In genomic region chr2:33754317-33754633, GRCm38 (mm10) we compare ENCODE assay signal across 9 mouse cellular contexts.
DNase-seq lines count a peak whose midpoint lies in the region; ATAC-seq and TF ChIP-seq lines count a peak whose summit lies in the region.
"Had no signal": no experiment of that assay in that cellular context is flagged by ENCODE, and none has a peak within 500 bp of the region (broad histone marks: within the 10 kb centered on the region; RNA-seq: fewer than 3 reads in every experiment).

No protein-coding gene starts in this region.

- no peak overlapping the region for H3K4me3 ChIP-seq in lung, embryonic 14.5 days (ENCODE audit: low read depth, low read length)
- H3K4me3 ChIP-seq in limb, embryonic 14.5 days (replicated peaks; ENCODE audit: low read length) = no peak overlapping the region
- H3K4me3 ChIP-seq in stomach, embryonic 15.5 days (replicated peaks) = no peak overlapping the region

- no peak for TF ChIP-seq CTCF in lung, embryonic 14.5 days (IDR thresholded peaks at IDR 0.05; ENCODE audit: low read depth)

- no peaks in the 10 kb centered on the region for H3K27me3 ChIP-seq in lung, embryonic 14.5 days (ENCODE audit: insufficient read depth, low read length)
- H3K27me3 ChIP-seq in limb, embryonic 14.5 days (ENCODE audit: control insufficient read depth, insufficient read depth, low read length) = no peaks in the 10 kb centered on the region
- H3K27me3 ChIP-seq in stomach, embryonic 15.5 days (replicated peaks) = no peaks in the 10 kb centered on the region

- peaks cover 31% of the 10 kb centered on the region for H3K4me1 ChIP-seq in lung, embryonic 14.5 days (ENCODE audit: insufficient read depth)
- H3K4me1 ChIP-seq in limb, embryonic 14.5 days (ENCODE audit: control insufficient read depth, insufficient read depth, low read length) = peaks cover 34% of the 10 kb centered on the region
- H3K4me1 ChIP-seq in stomach, embryonic 15.5 days = peaks cover 23% of the 10 kb centered on the region

- no peaks in the 10 kb centered on the region for H3K9me3 ChIP-seq in lung, embryonic 14.5 days (ENCODE audit: low read depth, low read length)
- no peaks in the 10 kb centered on the region for H3K9me3 ChIP-seq in limb, embryonic 14.5 days (ENCODE audit: control insufficient read depth, low read length)
- H3K9me3 ChIP-seq in stomach, embryonic 15.5 days = no peaks in the 10 kb centered on the region

- 66% methylated on average over 3 of the region's 3 CpGs for WGBS in lung, embryonic 14.5 days
- 63% methylated on average over 3 of the region's 3 CpGs for WGBS in limb, embryonic 14.5 days
- WGBS in stomach, embryonic 15.5 days = 76% methylated on average over 3 of the region's 3 CpGs

- H3K36me3 ChIP-seq in lung, embryonic 14.5 days (ENCODE audit: insufficient read depth) = peaks cover 22% of the 10 kb centered on the region
- peaks cover 21% of the 10 kb centered on the region for H3K36me3 ChIP-seq in limb, embryonic 14.5 days (ENCODE audit: control insufficient read depth, insufficient read depth, low read length)
- peaks cover 6% of the 10 kb centered on the region for H3K36me3 ChIP-seq in stomach, embryonic 15.5 days

- H3K27ac ChIP-seq in lung, embryonic 14.5 days (ENCODE audit: low read depth) = peak overlapping the region; percentile 89
- peak overlapping the region; percentile 84 for H3K27ac ChIP-seq in limb, embryonic 14.5 days (replicated peaks; ENCODE audit: low read depth, low read length)
- H3K27ac ChIP-seq in stomach, embryonic 15.5 days = peak overlapping the region; percentile 83

- no peak overlapping the region for H3K9ac ChIP-seq in lung, embryonic 14.5 days
- no peak overlapping the region for H3K9ac ChIP-seq in limb, embryonic 14.5 days (ENCODE audit: low read depth, low read length, severe bottlenecking)
- H3K9ac ChIP-seq in stomach, embryonic 15.5 days = no peak overlapping the region

- H3K4me2 ChIP-seq in lung, embryonic 14.5 days = 0 out of 2 replicates have a peak overlapping the region, but pooled peaks have one; percentile 4
- no peak overlapping the region for H3K4me2 ChIP-seq in limb, embryonic 14.5 days (replicated peaks; ENCODE audit: low read depth, low read length, severe bottlenecking)
- no peak overlapping the region; the same call in 1 of the 2 replicates for H3K4me2 ChIP-seq in stomach, embryonic 15.5 days

- peak; percentile 56 to 71 for DNase-seq in cerebellum, postnatal 10 days
- DNase-seq in lung, embryonic 14.5 days = no peak
- no peak for DNase-seq in lung, postnatal 25 days (ENCODE audit: low spot score)
- no peak for DNase-seq in limb, embryonic 14.5 days (ENCODE audit: low spot score)
- DNase-seq in layer of hippocampus, postnatal 14 days (ENCODE audit: low spot score in 2 of 2) = no peak
- no peak for DNase-seq in B cell, adult 2 months
- DNase-seq: thymus, adult 2 months had no signal

- TF ChIP-seq POLR2A in limb, embryonic 14.5 days (IDR thresholded peaks at IDR 0.05; ENCODE audit: borderline replicate concordance, extremely low read depth, insufficient read depth, insufficient read length) = no peak

- no peak for ATAC-seq in cerebellum, adult (ENCODE audit: insufficient number of reproducible peaks, low FRiP score, low TSS enrichment)
- ATAC-seq in lung, embryonic 14.5 days (ENCODE audit: insufficient read depth) = peak; percentile 41; the same call in 1 of the 2 replicates
- ATAC-seq in limb, embryonic 14.5 days (ENCODE audit: low FRiP score, low read depth) = no peak; the same call in 1 of the 2 replicates
- ATAC-seq in stomach, embryonic 15.5 days (ENCODE audit: insufficient read depth, low FRiP score, low read depth) = no peak

Comparison
In these comparisons a context has a peak if more than half of its experiments do, and no peak if none do; other contexts are left out.
1. DNase-seq: peak in cerebellum, postnatal 10 days (2 of 2); none in lung, embryonic 14.5 days (single experiment), lung, postnatal 25 days (single experiment), limb, embryonic 14.5 days (single experiment), layer of hippocampus, postnatal 14 days (0 of 2) and B cell, adult 2 months (0 of 2).
2. Peak in every context shown above with its lines, with median percentiles within 50 percentile points of each other: H3K27ac ChIP-seq.